Mouse (Mus musculus) bone marrow, adult 2 months (tissue): ENCODE results near the gene Lrrc7.

Experiments
- CTCF ChIP-seq: fragments of 200-500 bp; IDR thresholded peaks from 2 replicates; pipeline ENCODE4 v1.5.1; 2011; ENCODE audit warnings: low read length, control low read depth; ENCODE audit not compliant: control insufficient read depth, insufficient read depth
- POLR2A ChIP-seq: fragments of 200-500 bp; IDR thresholded peaks from 2 replicates; pipeline ENCODE4 v1.6.1; 2011; ENCODE audit warnings: low read depth, mild to moderate bottlenecking, control low read depth, low read length, borderline replicate concordance; ENCODE audit not compliant: control insufficient read depth

DNA sequence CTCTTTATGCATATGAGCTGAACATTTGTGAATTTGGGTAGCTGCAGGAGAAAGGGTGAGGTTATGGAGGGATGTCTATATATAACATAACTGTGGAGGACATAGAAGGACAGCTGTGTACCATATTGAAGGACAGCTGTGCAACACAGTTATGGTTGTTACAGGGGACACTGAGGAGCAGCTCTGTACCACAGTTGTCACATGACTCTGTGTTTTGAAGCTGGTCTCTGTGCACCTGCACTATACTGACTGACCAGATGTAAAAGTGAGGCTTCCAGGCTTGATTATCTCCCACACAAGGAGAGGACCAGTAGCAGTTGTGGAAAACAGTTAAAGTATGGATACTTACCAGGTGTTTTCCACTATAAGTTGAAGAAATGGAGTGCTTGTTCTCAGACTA is 43.3 kb upstream of the Lrrc7 start:
- TF ChIP-seq CTCF (no peak), POLR2A (no peak)
